Mouse (Mus musculus) adipocyte (in vitro differentiated cells): ENCODE results near the gene Napsa.

Experiments
- DNase-seq: peaks from one replicate; pipeline ENCODE4 v3.0.0-alpha.2; 2016; ENCODE audit warnings: low spot score

Napsa gene

GRCm38 (mm10) chr7:44570989-44571388 is 1.2 kb upstream of the Napsa start:
- no peak for DNase-seq

DNA sequence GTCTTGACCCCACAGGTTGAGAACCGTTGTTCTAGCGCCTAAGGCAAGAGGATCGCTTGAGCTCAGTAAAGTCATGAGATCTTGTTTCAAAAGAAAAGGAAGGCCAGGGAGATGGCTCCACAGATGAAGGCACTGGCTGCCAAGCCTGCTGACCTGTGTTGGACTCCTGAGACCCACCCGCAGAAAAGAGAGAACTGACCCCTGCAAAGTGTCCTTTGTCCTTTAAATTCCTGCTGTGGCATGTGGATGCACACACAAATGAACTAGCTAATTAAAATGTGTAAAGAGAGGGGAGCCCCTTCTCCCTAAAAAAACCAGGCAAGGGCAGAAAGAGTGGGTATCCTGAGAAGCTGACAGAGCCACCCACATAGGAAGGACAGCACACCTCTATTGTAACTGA is 369 bp upstream of the Napsa start:
- no peak for DNase-seq

DNA sequence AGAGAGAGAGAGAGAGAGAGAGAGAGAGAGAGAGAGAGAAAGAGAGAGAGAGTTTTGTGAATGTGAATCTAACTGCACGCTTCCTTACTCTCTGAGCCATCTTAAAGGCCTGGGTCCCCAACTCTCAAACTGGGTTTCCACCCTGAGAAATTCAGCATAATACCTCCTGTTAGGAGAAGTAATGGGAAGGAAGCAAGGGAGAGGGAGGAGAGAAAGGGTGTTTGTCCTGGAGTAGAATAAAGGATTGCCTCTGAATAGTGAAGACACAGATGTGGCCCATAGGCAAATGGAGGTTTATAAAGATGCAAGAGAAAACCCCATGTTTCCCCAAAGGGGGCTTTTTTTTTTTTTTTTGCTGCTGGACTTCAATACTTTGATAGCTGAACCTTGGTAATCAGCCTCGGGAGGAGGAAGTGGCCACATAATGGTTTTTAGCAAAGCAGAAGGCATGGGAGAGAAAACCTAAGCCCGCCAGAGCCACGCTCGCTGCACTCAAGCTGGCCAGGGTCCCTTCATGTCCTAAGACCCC is 840 bp downstream of the Napsa start:
- no peak for DNase-seq

DNA sequence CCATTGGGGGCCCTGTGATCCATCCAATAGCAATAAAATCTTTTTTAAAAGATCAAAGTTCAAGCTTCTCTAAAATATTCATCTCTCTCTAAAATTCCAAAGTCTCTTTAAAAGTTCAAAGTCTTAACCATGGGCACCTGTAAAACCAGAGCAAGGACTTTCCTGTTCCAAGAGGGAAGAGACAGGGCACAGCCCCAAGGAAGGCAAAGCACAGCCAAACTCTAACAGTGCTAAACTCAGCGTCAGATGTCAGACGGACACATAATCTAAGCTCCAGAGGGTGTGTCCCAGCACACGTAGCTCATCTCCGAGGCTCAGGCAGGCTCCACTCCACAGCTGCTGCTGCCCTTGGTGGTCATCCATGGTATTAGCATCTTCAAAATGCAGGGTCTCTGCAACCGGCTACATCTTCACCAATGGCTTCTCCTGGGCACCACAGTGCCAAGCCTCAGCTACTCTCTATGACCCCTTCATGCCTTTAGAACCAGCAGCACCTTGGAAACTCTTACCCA is 4.2 kb downstream of the Napsa start:
- no peak for DNase-seq

GRCm38 (mm10) chr7:44581637-44582036 is 9.5 kb downstream of the Napsa start:
- DNase-seq: no peak

DNA sequence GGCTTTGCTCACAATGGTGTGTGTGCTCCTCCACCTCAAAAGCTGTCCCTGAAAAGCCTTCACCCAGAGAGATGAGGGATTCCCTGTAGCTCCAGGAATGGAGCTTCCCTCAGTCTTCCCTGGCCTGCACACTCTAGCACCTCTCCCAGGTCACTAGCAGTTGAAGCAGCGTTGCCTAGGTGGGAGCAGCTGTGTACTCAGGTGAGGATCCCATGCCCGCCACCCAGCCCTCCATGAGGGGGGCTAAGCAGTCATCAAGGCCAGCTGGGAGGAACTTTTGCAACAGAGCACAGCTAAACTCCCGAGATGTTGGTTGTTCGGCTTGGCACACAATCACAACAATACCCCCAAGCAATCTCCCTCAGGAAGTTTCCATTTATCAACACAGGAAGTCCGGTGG is 10.5 kb downstream of the Napsa start:
- DNase-seq: no peak

- DNase-seq: no peak
Observed at GRCm38 (mm10) chr7:44583146-44583545, 11.0 kb downstream of the Napsa start.

DNA sequence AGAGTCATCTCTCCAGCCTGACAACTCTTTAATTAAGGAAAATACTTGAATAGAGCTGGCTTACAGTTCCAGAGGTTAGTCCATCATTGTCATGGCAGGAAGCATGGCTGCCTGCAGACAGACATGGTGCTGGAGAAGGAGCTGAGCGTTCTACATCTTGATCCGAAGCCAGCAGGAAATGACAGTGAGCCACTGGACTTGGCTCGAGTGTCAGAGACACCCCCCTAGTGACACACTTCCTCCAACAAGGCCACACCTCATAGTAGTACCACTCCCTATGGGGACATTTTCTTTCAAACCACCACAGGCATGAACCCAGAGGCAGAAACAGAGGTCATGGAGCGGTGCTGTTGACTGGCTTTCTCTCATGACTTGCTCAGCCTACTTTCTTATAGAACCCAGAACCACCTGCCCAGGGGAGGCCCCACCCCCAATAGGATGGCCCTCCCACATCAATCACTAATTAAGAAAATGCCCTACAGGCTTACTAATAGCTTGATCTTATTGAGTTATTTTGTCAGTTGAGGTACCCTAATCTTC is 12.2 kb downstream of the Napsa start:
- DNase-seq: no peak

GRCm38 (mm10) chr7:44584921-44585320 is 12.7 kb downstream of the Napsa start:
- no peak for DNase-seq

GRCm38 (mm10) chr7:44585606-44586005 is 13.4 kb downstream of the Napsa start:
- DNase-seq: no peak

DNA sequence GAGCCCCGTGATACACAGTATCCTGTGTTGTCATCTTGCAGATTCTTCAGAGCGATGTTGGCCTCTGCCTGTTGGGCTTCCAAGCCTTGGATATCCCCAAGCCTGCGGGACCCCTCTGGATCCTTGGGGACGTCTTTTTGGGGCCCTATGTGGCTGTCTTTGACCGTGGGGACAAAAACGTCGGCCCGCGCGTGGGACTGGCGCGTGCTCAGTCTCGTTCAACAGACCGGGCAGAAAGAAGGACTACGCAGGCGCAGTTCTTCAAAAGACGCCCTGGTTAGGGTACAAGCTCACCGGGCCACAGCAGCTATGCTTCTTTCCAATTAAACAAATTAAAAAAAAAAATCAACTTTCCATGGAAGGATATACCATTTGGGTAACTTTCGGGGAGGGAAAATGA is 14.3 kb downstream of the Napsa start:
- no peak for DNase-seq

DNA sequence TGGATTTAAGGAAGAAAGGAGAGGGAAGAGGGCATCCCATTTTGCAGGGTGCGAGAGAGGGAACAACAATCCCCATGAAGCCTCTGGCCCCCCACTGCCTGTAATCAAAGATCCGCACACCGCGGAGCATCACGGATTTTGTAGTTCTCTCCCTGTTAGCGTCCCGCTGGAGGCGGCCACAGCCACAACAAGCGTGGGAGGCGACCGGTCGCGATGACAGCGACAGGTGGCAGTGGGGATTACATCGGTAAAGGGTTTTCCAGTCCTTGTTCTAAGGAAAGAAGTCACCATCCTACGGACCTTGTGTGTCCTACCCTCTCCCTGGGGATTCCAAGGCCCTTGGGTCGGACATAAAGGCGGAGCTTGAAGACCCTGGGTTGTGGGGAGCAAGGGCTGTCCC is 14.8 kb downstream of the Napsa start:
- no peak for DNase-seq

DNA sequence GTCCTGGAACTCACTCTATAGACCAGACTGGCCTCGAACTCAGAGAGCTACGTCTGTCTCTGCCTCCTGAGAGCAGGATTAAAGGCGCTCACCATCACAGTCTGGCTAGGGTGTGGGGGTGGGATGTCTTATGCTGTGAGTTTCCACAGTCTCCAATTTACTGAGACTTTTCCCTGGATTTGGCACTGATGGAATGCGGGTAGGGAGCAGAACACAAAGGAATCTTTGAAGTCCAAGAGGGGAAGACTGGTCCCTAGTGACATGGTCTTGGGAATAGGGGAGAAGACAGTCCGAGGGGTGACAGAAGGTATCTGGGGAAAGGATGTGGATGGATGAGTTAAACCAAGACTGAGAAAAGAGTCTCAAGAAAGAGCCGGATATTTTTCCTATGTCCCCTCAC is 15.5 kb downstream of the Napsa start:
- DNase-seq: no peak

DNA sequence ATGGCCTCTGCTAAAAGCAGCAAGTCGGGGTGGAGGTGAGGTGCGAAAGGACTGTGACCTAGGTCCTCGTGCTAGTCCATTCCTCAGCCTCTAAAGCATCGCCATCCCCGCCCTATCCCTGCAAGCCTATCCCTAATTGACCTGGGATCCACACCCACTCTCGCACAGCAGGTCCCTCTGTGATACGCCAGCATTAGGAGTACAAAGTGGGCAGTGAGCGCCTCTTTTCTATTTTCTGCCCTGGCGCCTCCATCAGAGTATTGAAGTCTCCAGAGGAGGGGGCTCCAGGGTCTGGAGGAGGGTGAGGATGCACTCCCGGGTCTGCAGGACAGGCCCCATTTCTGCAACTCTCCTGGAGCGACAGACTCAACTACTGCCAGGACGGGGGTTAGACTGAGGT is 16.2 kb downstream of the Napsa start:
- DNase-seq: no peak

GRCm38 (mm10) chr7:44589149-44589548 is 17.0 kb downstream of the Napsa start:
- DNase-seq: no peak

DNA sequence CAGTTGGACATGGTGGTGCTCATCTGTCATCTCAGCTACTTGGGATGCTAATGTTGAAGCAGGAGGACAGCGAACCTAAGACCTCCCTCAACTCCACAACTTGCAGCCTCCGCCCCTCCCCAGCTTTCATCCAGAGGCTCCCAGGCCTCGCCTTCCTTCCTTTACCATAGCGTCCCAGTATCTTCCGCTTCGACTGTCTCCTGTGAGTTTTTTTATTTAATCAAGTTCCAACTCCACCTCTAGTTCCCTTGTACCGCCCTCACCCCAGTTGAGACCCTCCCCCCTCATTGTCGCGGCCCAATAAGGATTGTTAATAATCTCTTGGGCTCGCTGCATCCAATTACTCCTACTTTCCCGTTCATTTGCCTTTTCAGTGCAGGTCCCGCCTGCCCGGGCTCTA is 17.8 kb downstream of the Napsa start:
- DNase-seq: no peak

DNA sequence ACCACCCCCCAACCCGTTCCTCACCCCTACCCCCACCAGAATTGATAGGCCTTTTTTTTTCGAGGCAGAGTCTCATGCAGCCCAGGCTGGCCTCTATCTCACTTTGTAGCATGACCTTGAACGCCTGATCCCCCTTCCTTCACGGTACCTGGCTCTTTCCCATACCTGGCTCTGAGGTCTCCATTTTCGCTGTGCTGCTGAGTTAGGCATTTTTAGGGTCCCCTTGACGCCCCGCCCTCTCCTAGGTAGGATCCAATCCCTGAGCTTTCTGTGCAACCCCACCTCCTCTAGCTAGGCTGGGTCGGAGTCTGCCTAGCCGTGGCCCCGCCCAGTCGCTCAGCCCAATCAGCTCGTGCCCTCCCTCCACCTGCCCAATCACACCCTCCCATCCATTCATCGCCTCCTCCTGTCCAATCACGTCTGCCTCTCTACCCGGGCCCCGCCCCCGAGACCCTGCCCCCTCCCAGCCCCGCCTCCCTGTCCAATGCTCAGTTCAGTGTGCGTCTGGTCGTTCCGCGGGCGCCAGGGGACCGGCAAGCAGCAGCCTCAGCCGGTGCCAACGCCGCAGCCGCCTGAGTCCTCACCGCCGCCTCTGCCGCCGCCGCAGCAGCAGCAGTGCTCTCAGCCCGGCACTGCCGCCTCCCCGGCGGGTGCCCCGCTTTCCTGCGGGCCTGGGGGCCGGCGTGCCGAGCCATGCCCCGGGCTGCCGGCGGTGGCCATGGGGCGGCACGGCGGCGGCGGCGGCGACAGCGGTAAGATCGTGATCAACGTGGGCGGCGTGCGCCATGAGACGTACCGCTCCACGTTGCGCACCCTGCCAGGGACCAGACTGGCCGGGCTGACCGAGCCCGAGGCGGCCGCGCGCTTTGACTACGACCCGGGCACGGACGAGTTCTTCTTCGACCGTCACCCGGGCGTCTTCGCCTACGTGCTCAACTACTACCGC is 18.5 kb downstream of the Napsa start, which contains the start of gene Kcnc3:
TSS of gene Kcnc3 (plus strand) at position 263 of the 946 bp plus-strand sequence.
- DNase-seq: no peak

GRCm38 (mm10) chr7:44591348-44592116 is 19.4 kb downstream of the Napsa start:
- no peak for DNase-seq

GRCm38 (mm10) chr7:44593051-44593450 is 20.9 kb downstream of the Napsa start:
- DNase-seq: no peak

- DNase-seq: no peak
Observed at GRCm38 (mm10) chr7:44593775-44594174, 21.6 kb downstream of the Napsa start.

DNA sequence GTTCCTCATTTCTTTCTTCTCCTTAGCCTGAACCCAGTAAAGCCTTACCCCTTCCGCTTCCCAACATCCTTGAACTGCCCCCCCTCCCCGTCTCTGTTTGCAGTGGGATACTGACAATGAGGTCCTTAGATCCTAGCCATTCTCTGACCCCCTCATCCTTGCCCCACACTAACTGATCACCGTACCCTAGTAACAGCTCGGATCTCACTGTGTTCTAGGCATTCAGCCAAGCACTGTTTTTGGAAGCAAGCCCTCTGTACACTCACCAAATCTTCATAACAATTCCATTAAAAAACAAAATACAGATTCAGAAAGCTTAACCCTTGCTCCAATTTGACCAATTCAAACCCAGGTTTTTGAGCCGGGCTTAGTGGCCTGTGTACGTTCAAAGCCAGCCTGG is 22.1 kb downstream of the Napsa start:
- DNase-seq: peak; percentile 89

- DNase-seq: no peak
Observed at GRCm38 (mm10) chr7:44595131-44595561, 23.0 kb downstream of the Napsa start.
